Mouse (Mus musculus) adrenal gland, adult 18-20 months (tissue): ENCODE results near the gene Gm20696. TPM values are rescaled to one million over a fixed set of nuclear protein-coding genes. Genes with fewer than 3 reads are reported as not detected.

Source experiments
- DNase-seq, 2 experiments: peaks; one replicate each; pipeline ENCODE4 v3.0.0; 2021 to 2022; ENCODE audit warnings: low spot score in 2 of 2
- total RNA-seq, 2 experiments: library from RNA; stranded (reverse); gene quantifications; 1 replicate in 1 of 2; 2 replicates in 1 of 2; pipeline ENCODE4 v1.2.3; 2021

Gm20696 gene
- total RNA-seq, 2 experiments from 2014 or later: 2.5 to 3.0 TPM

DNA sequence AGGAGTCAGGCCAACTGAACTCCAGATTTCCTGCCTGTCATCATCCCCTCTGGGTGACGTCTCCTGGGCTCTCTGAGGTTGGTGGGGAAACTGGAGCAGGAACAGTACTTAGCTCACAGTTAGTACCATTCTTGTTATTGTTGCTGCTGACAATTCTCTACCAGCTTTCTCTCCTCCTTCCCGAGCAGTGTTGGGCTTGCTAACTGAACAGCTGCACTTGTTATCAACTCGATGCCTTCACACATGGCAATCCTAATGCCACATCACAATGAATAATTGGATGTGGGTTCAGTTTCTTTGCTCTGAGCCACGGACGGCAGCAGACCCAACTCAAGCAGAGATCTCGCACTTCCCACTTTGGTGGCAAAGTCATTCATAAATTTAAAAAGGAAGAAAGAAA is 89.6 kb downstream of the Gm20696 start:
- no peak for DNase-seq

DNA sequence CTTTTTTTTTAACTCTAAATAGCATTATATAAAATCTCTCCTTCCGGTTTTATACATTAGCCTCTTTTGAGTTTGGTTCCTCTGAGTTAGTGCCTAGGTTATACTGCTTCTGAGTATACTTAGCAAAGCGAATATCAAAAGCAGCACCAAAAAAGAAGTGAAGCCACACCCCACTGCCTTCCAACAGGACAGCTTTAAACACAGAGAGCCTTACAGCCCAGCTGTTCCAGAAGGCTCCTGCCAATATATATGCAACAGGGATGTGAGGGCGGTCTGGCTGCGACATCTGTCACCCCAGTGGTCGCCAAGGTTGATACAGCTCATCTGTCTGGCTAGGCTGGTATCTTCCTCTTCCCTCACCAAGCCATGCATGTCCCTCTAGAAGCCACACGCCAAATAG is 91.0 kb downstream of the Gm20696 start:
- no peak for DNase-seq

DNA sequence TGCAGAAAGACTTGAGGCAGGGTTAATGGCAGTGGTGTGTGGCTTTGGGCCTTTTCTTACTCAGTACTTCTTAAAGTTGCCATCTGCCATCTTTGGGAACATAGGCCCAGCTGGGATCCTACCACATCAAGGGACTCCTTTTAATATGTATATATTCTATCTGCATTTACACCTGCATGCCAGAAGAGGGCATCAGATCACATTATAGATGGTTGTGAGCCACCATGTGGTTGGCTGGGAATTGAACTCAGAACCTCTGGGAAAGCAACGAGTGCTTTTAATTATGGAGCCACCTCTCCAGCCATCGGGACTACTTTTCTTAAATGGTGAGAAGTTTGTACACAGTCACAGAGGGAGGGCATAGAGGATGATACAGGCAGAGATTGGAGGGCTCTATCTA is 93.3 kb downstream of the Gm20696 start:
- DNase-seq: no peak

DNA sequence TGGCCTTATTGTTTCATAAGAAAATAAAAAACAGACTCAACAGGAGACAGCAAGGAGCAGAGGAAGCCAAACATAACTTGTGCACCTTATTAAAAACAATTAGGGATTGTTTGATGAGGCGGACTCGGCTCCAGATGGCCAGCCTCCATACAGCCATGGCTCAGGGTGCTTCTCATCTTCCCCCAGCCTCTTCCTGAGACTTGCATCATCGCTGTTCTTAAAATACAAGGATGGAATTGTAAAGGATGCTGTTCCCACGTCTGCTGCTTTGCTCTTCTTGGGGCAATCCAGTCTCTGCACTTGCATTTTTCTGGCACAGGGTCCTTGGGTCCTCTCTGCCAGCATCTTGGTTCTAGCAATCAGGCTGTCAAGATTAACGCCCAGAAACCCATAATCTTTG is 94.5 kb downstream of the Gm20696 start:
- DNase-seq: no peak

DNA sequence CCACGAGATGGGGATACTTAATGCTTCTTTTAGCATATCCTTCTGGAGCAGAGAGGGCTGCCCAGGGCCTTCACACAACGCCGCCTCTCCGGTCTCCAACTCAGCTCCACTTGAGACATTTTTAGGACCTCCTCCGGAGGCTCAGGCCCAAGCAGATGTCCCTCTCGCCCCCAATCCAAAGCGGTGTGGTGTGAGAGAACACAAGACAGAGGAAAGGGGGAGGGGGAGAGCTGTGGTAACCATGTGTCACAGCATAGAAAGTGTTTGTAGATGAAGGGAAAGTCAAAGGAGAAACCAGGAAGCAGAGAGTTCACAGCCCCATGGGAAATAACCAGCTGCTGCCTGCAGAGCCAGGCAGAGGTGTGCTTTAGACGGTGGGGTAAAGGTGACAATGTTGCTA is 99.7 kb downstream of the Gm20696 start:
- no peak for DNase-seq

DNA sequence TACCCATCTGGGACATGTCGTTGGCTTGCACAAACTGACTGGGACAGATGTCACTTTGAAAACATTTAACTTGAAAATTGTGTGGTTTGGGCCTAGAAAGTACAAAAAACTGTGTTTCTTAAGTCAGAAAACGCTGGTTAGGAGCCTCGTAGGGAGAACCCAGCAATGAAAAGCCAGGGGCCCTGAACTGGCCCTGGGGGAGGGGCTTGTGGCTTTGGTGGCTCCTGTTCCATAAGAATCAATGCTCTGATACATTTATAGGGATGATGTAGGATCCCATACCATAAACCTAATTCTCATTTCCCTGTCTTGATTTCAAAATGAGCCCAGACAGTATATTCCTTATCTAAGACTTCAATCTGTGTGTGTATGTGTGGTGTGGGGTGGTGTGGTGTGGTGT is 101.8 kb downstream of the Gm20696 start:
- DNase-seq: no peak

DNA sequence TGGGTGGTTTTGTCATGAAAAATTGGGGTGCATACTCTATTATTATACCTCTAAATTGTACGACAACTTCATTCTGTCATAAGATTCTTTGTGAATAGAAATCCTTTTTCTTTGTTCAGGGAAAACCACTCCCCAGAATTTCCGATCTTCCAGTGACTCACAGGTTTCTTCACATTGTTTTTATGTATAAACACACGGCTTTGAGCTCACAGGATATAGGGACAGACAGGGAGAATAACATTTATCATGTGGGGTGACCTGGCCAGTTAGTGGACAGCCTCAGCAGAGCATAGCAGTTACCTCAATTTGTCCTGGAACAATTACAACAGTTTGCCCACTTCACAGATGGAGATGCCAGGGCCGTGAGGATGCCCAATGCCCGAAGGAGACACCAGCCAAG is 109.6 kb downstream of the Gm20696 start:
- no peak for DNase-seq

DNA sequence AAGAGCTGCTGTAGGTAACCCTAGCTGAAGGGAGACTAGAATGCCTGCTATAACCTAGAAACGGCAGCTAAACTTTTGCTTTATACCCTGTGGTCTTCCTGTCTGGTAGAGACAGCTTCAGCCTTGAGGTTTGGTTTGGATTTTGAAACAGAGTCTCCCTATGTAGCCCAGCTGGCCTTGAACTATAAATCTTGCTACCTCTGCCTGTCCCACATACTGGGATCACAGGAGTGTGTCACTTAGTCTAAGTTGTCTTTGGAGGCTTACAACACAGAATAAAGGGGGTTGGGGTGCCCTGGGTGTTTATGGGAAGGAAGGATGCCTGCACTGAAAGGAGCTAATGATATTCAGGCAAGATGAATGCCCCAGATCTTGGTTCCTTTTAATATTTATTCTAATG is 113.8 kb downstream of the Gm20696 start:
- DNase-seq: no peak

DNA sequence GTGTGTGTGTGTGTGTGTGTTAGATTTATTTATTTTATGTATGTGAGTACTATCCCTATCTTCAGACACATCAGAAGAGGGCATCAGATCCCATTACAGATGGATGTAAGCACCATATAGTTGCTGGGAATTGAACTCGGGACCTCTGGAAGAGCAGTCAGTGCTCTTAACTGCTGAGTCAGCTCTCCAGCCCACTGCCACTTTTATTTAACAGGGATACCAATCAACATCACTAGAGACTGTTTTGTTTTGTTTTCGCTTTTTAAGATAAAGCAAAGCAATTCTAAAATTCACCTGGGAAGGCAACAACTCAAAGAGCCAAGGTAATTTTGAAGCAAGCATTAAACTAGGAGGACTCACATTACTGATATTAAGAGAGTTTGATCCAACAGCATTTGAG is 120.2 kb downstream of the Gm20696 start:
- no peak for DNase-seq

DNA sequence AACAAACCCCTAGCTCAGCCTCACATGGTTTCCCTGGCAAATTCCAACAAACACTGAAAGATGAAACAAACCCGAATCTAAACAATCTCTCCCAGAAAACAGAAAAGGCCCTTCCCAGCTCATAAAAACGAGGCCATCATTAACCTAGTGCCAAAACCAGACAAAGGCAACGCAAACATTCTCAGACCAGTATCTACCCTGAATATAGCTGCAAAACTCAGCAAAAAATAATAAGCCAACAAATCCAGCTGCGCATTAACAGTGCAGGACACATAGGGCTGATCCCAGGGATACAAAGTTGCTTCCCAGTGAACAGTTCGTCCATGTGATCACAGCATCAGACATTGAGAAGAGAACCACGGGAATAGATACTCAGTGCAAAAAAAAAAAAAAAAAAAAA is 121.2 kb downstream of the Gm20696 start:
- no peak for DNase-seq

DNA sequence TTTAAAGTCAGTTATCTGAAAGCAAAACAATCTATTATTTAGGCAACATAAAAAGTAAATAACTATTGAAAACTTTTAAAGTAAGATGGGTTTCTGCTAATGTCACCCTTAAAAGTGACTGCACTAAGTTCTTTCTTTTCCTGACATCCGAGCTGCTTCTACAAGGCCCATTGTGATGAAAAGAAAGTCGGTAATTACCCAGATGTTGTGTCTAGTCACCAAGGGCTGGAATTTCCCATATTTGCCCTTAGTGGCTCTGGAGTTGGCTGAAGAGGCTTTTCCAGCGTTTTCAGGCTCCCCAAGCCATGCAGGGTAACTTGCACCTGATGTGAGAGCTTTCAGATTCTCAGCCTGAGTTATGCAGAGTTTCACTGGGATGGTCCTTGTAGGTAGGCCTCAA is 125.5 kb downstream of the Gm20696 start:
- no peak for DNase-seq

DNA sequence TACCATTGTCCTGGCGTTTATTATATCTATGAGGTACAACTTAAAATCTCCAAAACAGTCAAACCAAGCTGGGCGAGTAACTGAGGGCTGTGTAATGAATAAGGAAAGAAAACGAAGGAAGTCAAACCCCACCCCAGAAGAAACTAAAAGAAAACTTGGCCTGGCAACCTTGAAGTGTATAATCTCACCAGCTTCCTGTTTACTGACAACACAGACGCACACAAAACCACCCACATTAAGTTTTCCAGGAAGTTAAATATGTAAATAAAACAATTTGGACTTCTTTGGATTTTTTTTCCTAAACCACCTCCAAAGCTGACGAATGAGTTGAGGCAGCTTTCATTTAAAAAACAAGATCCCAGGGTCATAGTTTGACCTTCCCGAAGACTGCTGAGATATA is 125.9 kb downstream of the Gm20696 start:
- DNase-seq: no peak

DNA sequence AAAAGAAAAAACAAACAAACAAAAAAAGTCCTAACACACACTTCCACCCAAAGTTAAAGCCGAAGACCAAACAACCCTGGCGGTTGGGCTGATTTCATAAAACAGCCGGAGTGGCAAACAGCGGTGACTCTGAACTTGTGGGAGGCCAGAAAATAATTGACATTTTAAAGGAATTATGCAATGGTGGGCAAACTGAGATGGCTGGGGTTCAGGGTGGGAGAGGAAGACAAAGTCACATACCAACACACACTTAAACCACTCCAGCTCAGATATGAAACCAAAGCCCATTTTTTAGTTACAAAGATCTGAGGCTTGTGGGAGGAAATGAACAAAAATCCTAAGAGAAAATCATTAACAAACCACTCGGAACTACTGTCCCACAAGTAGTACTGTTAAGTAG is 126.5 kb downstream of the Gm20696 start:
- DNase-seq: no peak

DNA sequence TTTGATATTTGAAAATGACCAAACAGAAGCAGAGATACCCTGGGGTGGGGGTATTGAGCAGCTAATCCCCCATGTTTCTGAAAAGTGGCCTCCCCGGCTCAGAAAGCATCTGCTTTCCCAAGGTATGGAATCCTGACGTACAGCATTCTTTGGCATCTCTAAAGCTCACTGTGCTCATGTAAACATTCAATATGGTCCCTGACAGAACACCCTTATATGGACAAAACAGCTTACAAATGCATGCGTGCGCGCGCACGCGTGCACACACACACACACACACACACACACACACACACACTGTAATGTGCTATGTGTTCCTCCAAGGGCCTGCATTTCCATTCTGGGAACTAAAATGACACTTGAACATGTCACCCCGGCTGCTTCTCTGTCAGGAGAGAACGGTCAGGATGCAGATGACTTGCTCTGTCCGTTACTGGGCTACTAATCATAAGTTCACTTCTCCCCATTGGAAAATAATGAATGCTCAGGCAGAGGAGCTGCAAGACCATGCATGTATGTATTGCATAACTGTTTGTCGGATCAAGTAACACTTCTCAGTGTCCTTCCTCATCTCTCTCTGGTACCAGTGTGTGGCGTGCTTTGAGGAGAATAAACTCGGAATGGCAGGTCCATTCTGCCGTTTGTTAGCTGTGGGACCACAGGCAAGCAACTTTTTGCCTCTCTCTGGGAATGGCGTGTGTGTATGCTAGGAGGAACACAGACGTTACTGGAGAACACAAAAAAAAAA is 128.2 kb downstream of the Gm20696 start:
- no peak for DNase-seq

DNA sequence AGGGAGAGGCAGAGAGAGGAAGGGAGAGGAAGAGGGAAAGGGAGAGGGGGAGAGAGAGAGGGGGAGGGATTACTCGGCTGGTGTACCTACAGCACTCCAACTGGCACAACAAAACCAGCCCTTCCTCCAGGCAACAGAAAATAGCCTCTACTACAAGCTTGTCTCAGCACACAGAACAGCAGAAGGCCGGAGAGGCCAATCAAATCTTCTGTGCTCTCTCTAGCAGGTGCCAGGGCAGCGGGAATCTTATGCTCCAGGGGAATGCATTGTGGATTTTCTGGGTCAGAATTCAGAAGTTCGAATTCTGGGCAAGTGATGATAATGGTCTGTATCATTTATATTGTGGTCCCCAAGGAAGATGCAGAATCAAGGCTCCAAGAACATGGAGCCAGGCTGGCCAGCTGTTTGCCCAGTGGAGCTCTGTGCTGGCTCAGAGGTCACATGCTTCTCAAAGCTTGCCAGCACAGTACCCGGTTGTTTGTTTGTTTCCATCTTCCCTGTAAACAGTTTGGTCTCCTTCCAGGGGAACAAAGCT is 132.3 kb downstream of the Gm20696 start:
- DNase-seq: no peak

DNA sequence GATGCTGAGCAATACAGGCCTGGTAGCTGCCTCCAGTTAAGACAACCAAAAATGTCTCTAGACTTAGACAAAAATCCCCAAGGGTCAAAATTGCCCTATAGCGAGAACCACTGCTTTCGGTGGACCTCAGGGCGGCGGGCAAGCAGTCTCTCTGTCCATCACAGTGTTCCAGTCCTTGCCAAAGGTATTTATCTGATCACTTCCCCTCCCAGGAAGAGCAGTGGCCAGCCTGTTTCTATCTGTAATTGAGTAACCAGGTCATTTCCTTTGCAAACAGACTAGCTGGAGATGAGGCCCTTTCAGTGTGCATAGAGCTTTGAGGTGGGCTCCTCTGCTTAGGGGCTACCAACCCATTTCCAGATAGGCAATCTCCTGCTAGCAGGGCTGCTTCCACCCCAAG is 134.1 kb downstream of the Gm20696 start:
- no peak for DNase-seq

DNA sequence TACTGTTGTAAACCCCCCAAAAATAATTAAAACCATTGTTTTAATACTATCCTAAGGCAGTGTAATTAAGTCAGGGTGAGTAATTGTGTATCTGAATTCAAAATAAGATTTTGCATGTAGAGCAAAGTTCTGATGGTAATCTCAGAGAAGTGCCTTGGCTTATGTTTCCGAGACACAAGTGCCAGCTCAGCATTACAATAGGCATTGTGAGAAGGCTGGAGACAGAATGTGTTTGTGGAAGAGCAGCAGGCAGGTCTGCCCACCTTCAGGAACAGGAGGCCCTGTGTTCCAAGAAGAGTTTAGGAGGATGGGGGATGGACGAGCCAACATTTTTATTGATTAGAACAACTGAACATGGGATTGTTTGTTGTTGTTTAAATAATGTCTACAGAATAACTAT is 137.6 kb downstream of the Gm20696 start:
- no peak for DNase-seq

DNA sequence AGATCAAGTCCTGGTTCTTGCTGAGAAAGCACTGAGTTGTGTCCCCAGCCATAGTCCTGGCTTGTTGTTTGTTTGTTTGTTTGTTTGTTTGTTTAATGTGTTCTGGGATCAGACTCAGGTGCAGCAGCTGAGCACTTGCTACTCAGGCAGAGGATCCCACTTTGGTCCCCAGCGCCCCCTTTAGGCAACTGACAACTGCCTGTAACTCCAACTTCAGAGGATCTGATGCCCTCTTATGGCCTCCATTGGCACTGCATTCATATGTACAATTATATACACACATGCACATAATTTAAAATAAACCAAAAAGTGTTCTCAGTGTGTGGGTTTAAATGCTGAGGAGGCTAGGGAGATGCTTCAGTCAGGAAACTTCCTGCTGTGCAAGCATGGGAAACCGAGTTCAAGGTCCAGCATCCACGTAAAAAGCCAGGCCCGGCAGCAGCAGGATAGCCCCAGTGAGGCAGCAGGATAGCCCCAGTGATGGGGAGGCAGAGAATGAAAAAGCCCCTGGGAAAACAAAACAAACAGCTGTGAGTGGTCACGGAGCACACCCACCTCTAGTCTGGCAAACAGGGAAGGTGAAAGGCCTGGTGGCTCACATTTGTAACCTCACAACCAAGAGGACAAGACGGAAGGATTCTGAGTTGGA is 139.0 kb downstream of the Gm20696 start:
- no peak for DNase-seq

DNA sequence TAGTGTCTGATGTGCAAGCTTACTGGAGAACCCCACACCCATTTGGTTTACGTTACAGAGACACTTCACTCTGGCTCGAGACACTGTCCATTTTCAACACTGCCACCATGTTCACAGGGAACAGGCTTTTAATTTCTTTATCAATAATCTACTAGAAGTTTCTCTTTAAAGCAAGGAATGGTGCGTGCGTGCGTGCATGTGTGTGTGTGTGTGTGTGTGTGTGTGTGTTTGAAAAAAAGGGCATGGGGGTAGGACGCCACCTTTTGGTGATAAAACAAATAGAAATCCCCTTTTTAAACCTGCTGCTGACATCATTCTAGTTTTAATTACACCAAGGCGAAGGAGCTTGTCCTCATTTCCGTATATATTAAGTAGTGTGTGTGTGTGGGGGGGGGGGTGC is 141.2 kb downstream of the Gm20696 start:
- no peak for DNase-seq

DNA sequence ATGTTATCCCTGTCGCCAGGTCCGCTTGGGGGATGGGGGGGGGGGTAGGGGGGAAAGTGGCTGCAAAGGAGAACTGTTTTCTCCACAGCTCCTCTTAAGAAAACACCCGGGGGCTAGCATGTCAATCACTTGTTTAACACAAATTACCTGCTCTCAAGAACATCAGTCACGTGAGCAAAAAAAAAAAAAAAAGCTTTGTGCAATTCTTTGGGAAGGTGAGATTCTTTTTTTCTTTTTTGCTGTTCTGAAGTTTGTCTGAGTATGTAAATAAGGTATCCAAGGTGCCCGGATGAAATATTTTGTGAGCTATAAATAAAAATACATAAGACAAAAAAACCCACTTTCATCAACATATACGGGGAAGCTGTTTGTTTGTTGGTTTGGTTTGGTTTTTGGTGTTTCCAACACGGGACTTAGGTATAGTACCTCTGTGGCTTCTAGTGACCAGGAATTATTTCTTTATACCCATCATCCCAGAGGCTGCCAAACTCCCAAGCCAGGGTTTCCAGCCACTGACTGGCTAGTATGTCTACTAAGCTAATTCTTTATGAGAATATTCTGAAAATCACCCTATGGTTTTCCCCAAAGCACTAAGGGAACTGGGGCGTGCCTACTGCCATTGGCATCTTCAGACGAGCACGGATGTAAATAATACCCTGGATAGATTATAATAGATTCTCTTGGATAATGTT is 142.8 kb downstream of the Gm20696 start:
- no peak for DNase-seq

DNA sequence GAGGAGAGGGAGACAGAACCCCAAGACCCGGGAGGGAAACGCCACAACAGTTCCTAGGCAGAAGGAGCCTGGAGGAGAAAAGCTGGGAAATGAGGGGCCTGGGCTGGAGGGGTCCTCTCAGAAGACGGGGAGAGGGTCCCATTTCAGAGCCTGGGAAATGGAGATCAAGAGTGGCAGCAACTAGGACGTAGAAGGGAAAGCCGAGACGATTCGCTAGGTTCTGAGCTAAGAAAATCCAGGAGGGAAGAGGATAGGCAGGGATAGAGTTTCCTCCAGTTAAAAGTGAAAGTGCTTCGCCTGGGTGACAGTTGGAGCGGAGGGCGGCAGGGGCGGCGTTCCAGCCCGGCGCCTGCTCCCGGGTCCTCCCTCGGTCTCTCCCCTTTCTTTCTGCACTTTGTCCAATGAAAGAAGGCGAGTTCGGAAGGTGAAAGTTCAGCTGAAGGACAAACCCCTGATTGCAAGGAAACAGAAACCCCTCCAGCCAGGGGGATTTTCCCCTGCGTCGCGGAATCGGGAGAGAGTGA is 143.4 kb downstream of the Gm20696 start:
- peak; percentile 71 to 72 for DNase-seq
